Mouse (Mus musculus) monocyte, adult 5-6 weeks (primary cell): Measurements from ENCODE around the gene 4930523C07Rik. TPM values are rescaled to one million over a fixed set of nuclear protein-coding genes. Genes with fewer than 3 reads are reported as not detected.

ENCODE experiments used
- ATAC-seq: fragments of 153-309, 156-312 bp; replicated peaks from 2 replicates; pipeline ENCODE4 v1.8.0; 2017; ENCODE audit warnings: mild to moderate bottlenecking; ENCODE audit not compliant: low TSS enrichment, insufficient number of reproducible peaks, severe bottlenecking, poor library complexity, low FRiP score
- total RNA-seq: library from RNA; stranded (forward); fragments of 200-1000, 200-491, 200-594 nt; gene quantifications from 3 replicates; pipeline ENCODE4 v1.2.3, GENCODE M21; 2017

Gene 4930523C07Rik
- total RNA-seq, 1 experiment from 2014 or later: 80.4 TPM

DNA sequence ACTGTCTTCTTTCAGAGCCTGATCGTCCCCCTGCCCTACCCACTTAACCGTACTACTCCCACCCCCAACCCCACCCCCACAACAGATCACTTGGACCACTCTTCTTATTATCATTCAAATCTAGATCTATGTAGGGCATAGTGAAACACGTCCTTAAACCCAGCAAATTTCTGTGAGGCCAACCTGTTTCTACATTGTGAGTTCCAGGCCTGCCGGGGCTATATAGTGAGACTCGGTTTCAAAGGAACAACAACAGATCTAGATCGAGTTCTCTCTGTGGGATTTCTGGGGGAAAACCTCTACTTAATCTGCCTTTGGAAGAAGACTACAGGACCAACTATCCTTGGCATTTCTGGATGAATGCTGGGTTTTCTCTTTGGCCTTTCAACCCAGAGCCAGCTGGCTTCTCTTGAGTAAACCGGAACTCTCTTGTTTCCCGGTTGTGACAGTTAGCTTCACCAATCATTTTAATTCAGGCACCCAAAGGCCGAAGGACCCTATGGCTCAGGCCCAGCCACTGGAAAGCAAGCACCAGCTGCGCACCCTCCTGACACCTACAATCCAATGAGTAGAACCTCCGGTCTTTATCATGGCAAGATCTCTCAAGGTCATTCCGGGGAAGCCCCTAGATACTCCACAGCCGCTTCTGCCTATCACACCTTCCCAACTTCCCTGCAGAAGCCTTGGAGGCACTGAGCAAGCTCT is 759 bp upstream of the 4930523C07Rik start:
- no peak for ATAC-seq

DNA sequence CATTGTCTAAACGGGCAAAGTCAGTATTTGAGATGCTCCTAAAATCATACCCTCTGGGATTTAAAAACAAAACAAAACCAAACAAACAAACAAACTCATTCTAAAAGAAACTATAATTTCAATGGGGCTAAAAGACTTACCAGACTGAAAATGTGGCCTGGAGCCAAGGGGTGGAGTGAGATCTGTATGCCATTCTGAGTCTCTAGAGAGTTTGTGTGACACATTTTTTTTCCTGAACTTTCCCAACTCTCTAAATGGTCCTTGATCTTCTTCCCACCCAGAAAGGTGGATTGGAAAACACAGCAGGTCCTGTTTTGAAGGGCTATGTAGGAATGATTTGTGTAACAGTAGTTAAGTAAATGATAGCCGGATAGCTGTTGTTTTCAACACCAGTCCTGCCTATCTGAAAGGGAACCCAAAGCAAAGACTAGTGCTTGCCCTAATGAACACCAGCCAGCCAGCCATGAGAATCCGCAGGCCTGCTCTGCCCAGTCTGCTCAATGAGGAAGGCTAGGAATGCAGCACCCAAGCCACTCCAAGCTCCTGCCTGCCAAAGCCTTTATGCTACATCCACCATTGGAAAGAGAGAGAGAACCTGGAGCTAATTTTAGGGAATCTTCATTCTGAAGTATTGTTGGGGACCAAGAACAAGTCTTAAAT is 1.0 kb downstream of the 4930523C07Rik start:
- ATAC-seq: no peak

DNA sequence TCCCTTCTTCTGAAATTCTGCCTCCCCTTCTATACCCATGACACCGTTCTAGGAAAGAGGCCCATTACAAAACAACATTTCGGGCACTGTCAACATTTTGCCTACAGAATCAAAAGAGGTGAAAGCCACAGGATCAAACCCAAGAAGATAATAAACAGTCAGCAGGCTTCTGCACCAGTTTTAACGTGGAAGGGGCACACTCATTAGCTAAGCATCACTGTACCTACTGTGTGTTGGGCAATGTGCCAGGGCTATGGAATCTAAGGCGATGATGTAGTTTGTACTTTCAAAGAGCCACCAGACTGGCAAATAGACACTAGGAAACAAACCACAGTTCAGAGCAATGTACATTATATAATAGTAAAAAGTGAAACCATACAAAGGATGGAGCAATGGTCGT is 1.8 kb downstream of the 4930523C07Rik start:
- no peak for ATAC-seq

DNA sequence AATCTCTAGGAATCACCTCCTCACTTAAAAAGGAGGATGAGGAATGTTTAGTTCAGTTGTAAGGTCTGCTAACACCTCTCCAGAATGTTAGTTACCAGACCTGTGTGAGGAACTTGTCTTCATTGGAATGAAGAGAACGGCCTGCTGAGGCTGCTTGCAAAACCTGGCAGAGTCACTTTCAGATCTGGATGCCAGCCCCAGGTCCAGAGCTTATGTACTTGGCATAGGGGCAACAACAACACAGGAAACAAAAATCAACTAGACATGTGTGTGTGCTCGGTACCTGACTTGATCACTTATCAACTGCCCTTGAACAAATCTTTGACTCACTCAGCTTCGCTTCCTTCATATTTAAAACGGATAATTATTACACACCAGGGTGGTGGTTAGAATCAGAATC is 2.6 kb downstream of the 4930523C07Rik start:
- ATAC-seq: no peak

DNA sequence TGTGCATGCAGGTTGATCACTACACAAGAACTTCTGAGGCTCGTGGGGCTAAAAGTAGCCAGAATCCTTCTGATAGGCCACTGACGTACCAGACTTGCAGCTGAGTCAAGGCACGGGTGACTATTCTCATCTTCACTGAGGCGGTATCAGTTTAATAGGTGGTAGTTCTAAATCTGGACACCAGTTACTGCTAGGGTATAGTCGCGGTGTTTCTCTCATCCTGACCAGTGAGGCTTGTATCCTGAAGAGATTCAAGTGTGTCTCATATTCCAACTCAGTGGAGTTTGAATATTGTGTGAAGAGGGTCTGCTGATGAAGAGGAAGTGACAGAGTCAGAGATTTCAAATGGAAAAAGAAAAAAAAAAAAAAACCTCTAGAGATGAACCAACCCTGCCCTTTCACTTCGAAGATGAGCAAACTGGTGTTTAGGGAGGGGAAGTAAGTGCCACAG is 3.3 kb downstream of the 4930523C07Rik start:
- 0 out of 2 replicates have a peak, but pooled peaks have one; percentile 14 for ATAC-seq

DNA sequence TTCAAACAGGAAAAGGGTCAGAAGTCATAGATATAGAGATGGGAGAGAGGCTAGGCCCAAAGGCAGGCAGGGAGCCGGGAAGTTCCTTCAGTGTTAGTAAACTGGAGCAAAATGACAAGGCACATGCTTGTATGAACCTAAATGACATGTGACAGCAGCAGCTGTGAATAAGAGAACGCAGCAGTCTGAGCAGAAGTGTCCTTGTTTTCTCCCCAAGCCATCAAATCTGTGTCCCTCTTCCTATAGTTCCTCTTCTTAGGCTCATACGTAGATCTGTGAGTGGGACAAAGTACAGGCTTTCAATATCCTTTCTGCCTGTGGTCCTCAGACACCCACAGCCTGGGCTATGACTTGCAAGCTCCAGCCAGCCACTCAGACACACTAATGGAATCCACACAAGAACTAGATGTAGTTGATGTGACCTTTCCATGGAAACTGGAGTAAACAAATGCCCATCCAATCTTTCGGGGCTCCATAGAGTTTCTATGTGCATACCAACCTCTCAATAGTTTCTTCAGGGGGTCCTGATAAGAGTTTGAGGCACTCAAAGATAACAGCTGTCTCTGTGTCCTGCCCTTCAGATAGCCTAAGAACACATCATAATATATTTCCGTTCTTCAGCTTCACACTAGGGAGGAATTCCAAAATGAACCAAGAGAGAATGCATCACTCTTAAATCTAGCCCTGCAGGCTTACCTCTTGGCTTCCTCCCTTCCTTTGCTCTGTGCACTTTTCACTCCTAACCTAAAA is 5.1 kb downstream of the 4930523C07Rik start:
- no peak for ATAC-seq

DNA sequence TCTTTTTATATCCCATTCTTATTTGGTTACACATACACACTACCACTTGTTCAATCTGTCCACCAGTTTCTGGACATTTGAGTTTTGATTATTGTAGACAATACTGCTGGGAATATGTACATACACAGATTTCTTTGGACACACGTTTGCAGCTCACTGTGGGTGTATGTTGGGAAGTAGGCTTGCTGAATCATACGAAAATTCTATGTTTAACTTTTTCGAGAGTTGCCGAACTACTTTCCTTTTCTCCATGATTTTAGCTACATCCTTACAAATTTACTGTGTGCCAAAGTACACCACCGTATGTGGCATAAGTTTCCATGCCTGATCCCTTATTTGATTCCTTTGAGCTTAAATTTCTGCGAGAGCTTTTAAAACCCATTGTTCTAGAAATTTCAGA is 6.7 kb downstream of the 4930523C07Rik start:
- ATAC-seq: no peak

DNA sequence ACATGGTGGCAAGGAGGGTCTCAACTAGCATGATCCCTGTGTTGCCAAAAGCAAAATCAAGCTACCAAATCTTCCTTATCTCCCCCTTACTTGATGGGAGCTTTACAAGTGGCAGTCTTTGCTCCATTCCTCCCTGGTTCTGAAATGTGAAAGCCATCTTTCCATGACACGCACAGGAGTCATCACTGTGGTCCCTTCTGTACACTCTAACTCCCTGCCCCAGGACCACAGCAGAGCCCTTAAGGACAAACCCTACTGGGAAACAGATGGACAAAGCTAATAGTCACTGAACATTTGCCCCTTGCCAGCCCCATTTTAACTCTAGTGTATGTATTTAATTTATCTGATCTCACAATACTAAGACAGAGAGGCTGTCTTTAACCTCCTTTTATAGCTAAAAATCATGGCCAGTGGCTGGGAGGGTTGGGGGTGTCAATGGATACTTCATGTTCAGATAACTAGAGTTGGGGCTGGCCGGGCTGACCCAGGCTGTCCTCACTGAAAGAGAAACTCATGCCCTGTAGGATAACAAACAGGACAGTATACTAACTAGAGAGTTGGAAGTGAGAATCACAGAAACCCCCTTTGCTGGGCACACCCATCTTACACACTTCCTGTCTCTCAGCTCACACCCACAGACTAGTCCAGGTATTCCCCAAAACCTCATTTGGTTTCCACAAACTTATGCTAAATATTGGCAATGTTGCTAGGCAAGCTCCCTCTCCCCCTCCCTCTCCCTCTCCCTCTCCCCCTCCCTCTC is 8.6 kb downstream of the 4930523C07Rik start:
- peak; percentile 79 for ATAC-seq

DNA sequence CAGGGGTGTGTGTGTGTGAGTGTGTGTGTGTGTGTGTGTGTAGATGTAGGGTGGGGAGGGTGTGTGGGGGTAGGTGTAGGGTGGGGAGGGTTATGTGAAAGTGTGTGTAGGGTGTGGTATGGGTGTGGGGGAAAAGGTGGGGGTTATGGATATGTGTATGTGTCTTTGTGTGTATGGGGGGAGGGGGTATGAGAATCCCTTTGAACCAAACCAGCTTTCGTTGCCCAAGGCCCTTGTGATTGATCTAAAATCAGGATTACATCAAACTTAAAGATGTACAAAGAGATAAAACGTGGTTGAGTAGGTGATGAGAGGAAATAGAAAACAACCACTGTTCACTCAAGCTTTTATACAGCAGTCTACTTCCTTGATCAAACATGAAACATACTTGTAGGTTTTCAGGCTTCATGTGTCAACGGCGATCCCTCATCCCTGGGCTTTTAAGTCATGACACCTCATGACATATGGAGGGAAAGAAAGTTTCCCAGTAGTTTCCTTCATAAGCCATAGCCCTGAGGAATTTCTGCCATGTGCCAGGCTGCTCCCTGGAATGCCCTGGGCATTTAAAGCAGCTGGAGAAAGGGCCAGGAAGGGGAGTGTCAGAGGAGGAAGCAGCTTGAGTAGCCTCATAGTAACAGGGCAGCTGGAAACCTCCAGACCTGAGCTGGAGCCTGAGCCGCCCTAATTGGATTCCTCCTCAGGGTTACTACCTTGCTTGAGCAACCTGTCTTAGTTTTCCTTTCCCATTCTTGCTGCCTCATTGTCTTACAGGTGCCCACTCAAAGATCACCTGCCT is 9.5 kb downstream of the 4930523C07Rik start:
- no peak for ATAC-seq

DNA sequence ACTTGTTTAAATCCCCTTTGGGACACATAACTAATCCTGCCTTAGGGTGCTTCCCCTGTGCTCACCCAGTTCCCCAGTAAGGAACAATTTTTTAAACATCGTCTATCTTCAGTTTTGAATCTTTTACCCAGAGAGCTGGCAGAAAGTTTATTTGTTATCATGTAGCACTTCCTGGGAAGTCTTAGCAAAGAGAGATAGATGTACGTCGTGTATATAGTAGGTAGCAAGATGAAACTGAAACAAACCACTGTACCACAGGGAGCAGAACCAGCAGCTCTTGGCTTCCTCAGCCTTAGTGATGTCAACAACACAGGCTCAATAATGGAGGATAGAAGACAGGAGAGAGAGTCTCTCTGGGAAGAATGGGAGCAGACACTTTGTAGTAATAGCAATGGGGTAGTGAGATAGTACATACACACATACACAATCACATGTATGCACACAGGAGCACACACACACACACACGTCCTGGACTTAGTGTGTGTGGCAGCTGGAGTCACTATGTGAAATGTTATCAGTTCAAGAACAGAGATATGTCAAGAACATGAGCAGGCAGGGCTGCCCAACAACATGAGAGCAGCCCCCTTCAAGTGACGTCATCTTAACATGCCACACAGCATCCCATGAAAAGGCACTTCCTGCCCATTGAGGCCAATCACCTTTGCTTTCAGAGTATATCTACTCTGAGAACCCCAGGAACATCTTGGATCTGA is 10.3 kb downstream of the 4930523C07Rik start:
- ATAC-seq: no peak

DNA sequence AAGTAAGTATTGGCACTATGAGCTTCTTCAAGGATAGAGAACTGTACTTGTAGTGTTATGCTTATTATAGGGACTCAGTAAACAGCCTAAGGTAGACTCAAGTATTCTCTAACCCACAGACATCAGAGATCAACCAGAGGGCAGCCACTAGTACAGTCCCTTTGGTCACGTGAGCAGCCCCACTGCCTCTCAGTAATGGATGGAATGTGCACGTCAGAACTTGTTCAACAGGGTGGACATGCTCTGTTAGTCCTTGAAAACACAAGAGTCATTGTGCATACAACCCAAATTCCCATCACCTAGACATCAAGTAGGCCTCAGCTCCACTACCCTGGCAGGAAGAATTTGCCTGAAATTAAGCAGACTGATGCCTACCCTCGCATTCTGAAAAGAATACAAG is 13.5 kb downstream of the 4930523C07Rik start:
- ATAC-seq: no peak

DNA sequence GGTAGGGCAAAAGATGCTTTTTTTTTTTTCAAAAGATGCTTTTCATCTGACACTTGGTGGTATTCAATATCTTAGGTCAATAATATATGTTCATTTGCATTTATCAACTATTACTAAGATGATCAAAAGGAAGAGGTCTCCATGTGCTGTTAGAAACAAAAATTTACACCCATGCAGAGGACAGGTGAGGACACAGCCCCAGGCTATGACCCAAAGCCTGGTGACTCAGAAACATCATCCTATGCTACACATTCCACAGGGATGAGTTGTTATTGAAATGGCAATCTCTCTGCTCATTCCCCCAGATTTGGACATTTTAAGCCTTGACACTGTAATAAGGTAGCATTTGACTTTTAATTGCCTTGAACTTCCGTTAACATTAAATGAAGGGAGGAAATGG is 15.7 kb downstream of the 4930523C07Rik start:
- no peak for ATAC-seq

DNA sequence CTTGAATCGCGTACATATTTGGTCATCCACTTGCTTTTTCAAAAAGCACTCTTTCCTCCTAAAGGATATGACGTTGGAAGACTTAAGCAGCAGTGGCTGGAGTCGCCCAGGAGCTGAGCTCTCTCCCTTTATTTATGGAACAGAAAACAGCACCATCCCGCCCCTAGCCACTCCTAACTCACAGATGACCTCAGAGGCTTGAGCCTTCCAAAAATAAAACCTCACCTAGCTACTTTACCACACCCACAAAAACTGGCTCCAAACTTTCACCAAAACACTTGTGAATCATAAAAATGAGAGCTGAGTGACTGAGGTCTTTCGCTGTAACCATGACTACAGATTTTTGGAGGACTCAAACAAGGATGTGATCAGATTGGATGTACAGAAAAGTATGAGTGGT is 16.4 kb downstream of the 4930523C07Rik start:
- ATAC-seq: no peak

DNA sequence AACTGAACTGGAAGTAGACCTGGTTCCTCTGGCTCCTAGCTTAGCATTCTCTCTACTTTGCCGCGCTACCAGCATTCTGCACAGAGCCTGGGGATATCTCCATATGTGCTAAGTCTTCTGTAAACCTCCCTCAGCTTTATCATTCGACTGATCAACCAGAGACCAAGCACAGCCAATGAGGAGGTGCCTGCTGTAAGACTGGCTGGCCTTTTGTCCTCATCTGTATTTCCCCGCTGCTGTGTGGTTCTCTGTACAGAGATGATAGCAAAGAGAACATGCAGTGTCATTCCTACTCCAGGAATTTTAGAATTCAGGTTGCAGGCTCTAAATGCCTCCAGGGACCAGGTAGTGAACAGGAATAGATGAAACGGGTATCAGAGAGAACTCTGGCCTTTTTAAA is 17.1 kb downstream of the 4930523C07Rik start:
- no peak for ATAC-seq

DNA sequence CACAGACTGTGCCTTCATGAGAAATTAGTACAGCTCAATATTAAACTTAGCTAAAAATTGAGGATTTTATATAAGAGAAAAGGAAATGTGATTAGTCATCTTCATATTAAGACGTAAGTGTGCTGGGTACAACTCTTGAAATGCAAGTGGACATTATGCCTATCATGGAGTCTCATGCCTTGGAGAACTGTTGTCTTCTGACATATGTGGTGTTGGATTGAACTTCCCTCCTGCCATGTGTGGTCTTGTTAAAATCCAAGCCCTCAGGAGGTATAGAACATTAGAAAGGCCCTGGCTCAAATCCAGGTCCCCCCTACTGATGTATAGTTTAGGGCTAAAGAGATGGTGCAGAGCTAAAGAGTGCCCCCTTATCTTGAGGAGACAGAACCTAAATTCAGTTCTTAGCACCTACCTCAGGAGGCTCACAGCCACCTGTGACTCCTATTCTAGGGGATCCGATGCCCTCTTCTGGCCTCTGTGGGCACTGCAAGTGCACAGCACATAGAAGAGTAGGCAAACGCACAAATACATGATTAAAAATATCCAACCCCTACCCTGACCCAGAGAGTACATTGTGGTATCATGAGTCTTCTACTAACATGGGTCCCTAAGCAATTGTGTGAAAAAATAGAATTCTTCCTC is 17.7 kb downstream of the 4930523C07Rik start:
- peak; percentile 52 for ATAC-seq

DNA sequence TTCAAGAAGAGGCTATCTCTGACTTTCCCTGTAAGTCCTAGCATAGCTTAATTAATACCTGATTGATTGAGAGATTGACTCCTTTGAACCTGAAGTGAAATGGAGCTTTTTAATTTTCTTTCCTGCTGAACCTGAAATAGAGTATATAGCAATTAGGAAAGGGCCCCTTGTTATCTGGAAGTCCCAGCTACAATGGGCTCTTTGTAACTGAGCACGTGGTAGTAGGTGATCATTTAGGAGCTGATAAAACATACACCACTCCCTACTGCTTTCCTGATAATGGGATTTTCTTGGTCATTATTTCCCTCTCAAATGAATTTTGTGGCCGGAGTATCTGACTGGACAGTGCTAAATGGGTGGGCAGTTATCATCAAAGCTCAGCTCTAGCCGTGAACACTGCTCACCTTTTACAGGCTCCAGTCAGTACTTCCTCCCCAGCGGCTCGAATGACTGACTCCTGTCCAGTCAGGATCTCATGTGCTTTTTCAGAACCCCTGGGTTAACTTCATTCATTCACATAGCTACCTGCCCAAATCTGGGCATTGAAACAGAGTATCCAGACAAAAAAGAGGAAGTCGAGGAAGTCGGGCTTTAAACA is 20.5 kb downstream of the 4930523C07Rik start:
- ATAC-seq: no peak
